Mouse (Mus musculus) heart, embryonic 14.5 days (tissue): ENCODE results near the gene Slc46a1. TPM values are rescaled to one million over a fixed set of nuclear protein-coding genes. Genes with fewer than 3 reads are reported as not detected.
A peak's percentile ranks its signal among the peaks of the same experiment; 100 is the strongest.

Experiments
- ATAC-seq: fragments of 200-750 bp; cut with Nextera tagmentation; 2 replicates; pipeline ENCODE4 v1.8.0; 2017; ENCODE audit warnings: low read depth, moderate TSS enrichment; ENCODE audit not compliant: insufficient number of reproducible peaks, insufficient read depth, low FRiP score
- H3K27ac ChIP-seq, 2 experiments: fragments of 200-500 bp in 1 of 2; fragments of 300-500 bp in 1 of 2; sonication (generic) in 1 of 2; replicated peaks in 1 of 2; 2 replicates each; pipeline ENCODE4 v1.5.1; 2012 to 2014; ENCODE audit warnings: low read depth in 2 of 2, low read length in 2 of 2, control low read depth in 1 of 2, mild to moderate bottlenecking in 1 of 2, mixed read lengths in 1 of 2; ENCODE audit not compliant: control insufficient read depth in 1 of 2, insufficient read depth in 1 of 2
- H3K27me3 ChIP-seq: fragments of 300-500 bp; sonication (generic); 2 replicates; pipeline ENCODE4 v1.6.1; 2014; ENCODE audit warnings: mild to moderate bottlenecking, low read length, control low read depth; ENCODE audit not compliant: control insufficient read depth, insufficient read depth
- H3K36me3 ChIP-seq: fragments of 300-500 bp; sonication (generic); 2 replicates; pipeline ENCODE4 v1.6.1; 2014; ENCODE audit warnings: mild to moderate bottlenecking, control low read depth, low read length, mixed read lengths; ENCODE audit not compliant: control insufficient read depth, insufficient read depth
- H3K4me1 ChIP-seq, 2 experiments: fragments of 200-500 bp in 1 of 2; fragments of 300-500 bp in 1 of 2; sonication (generic) in 1 of 2; 2 replicates each; pipeline ENCODE4 v1.6.1; 2012 to 2014; ENCODE audit warnings: low read length in 2 of 2, control low read depth in 1 of 2, mixed read lengths in 1 of 2; ENCODE audit not compliant: control insufficient read depth in 2 of 2, insufficient read depth in 2 of 2
- H3K4me2 ChIP-seq: fragments of 300-500 bp; sonication (generic); 2 replicates; pipeline ENCODE4 v1.6.1; 2014; ENCODE audit warnings: mild to moderate bottlenecking, low read length
- H3K4me3 ChIP-seq, 2 experiments: fragments of 200-500 bp in 1 of 2; fragments of 300-500 bp in 1 of 2; sonication (generic) in 1 of 2; 2 replicates each; pipeline ENCODE4 v1.5.1; 2012 to 2014; ENCODE audit warnings: low read length in 2 of 2, mild to moderate bottlenecking in 2 of 2, control low read depth in 1 of 2, low read depth in 1 of 2, moderate library complexity in 1 of 2; ENCODE audit not compliant: control insufficient read depth in 1 of 2, insufficient read depth in 1 of 2
- H3K9ac ChIP-seq: fragments of 300-500 bp; sonication (generic); 2 replicates; pipeline ENCODE4 v1.6.1; 2014; ENCODE audit warnings: mild to moderate bottlenecking, low read length
- H3K9me3 ChIP-seq: fragments of 300-500 bp; sonication (generic); 2 replicates; pipeline ENCODE4 v1.6.1; 2016; ENCODE audit warnings: low read length, control low read depth; ENCODE audit not compliant: control insufficient read depth
- WGBS: fragments of 180-500 bp; shearing (Covaris S2); extraction: QIAGEN DNeasy Blood & Tissue Kit; methylation state at CpG from one replicate; pipeline ENCODE4 v1.1.7; 2014; 5-methylcytosine and 5-hydroxymethylcytosine counted together
- polyA plus RNA-seq: library from polyadenylated mRNA; unstranded; fragments of >200 nt; fragmentation: Nextera tagmentation; extraction: Ambion mirVana; gene quantifications from 2 replicates; pipeline ENCODE4 v1.2.1, GENCODE M21; 2014

Gene Slc46a1
- polyA plus RNA-seq, 1 experiment from 2014 or later = 8.1 TPM

- Histone ChIP-seq H3K4me3 (peak overlapping the region; percentile 42 to 46), H3K9ac (no peak overlapping the region), H3K36me3 (no peaks in the 10 kb centered on the region), H3K9me3 (no peaks in the 10 kb centered on the region), H3K27ac (no peak overlapping the region), H3K4me1 (peaks cover 3 to 5% of the 10 kb centered on the region in 2 experiments; a peak in 2 of 4 replicates), H3K27me3 (peaks cover 80% of the 10 kb centered on the region), H3K4me2 (peak overlapping the region; percentile 87)
- 1% methylated on average over 44 of the region's 44 CpGs for WGBS
- ATAC-seq = peak; percentile 18; the same call in 1 of the 2 replicates
Measured at GRCm38 (mm10) chr11:78497071-78497541, 31.6 kb downstream of the Slc46a1 start.

- 5% methylated on average over 36 of the region's 36 CpGs for WGBS
- peak within 1 kb of the TSS; percentile 42 to 46 for H3K4me3 ChIP-seq
- peak within 1 kb of the TSS; percentile 87 for H3K4me2 ChIP-seq
- peaks cover 73% of the 10 kb centered on the region for H3K27me3 ChIP-seq
- no peak within 1 kb of the TSS for H3K9ac ChIP-seq
- H3K36me3 ChIP-seq = no peaks in the 10 kb centered on the region
- H3K27ac ChIP-seq = no peak within 1 kb of the TSS
- H3K9me3 ChIP-seq = no peaks in the 10 kb centered on the region
- H3K4me1 ChIP-seq = peaks cover 3 to 5% of the 10 kb centered on the region in 2 experiments; a peak in 2 of 4 replicates
- ATAC-seq = peak; percentile 81
Measured at GRCm38 (mm10) chr11:78497544-78498522, 32.3 kb downstream of the Slc46a1 start, which contains the start of gene Sarm1. TSS of gene Sarm1 (minus strand) at chr11:78497754.

- Histone ChIP-seq H3K27ac (no peak within 1 kb of the TSS), H3K9me3 (no peaks in the 10 kb centered on the region), H3K27me3 (peaks cover 70% of the 10 kb centered on the region), H3K36me3 (no peaks in the 10 kb centered on the region), H3K4me2 (peak within 1 kb of the TSS; percentile 87), H3K9ac (no peak within 1 kb of the TSS), H3K4me1 (peaks cover 3 to 5% of the 10 kb centered on the region in 2 experiments; a peak in 2 of 4 replicates), H3K4me3 (peak within 1 kb of the TSS; percentile 42 to 46)
- ATAC-seq = no peak
- WGBS = 51% methylated on average over 7 of the region's 7 CpGs
Measured at GRCm38 (mm10) chr11:78499004-78499403, 33.5 kb downstream of the Slc46a1 start, which contains the start of gene Vtn. TSS of gene Vtn (plus strand) at chr11:78499091.

GRCm38 (mm10) chr11:78499543-78499942, 34.0 kb downstream of the Slc46a1 start:
- Histone ChIP-seq H3K27ac (no peak overlapping the region), H3K4me2 (no peak overlapping the region), H3K36me3 (no peaks in the 10 kb centered on the region), H3K4me3 (no peak overlapping the region), H3K27me3 (peaks cover 67% of the 10 kb centered on the region), H3K9me3 (no peaks in the 10 kb centered on the region), H3K4me1 (peaks cover 3 to 5% of the 10 kb centered on the region in 2 experiments; a peak in 2 of 4 replicates), H3K9ac (no peak overlapping the region)
- 52% methylated on average over 16 of the region's 16 CpGs for WGBS
- ATAC-seq = no peak

GRCm38 (mm10) chr11:78500623-78501202, 35.2 kb downstream of the Slc46a1 start:
- Histone ChIP-seq H3K36me3 (peaks cover 4% of the 10 kb centered on the region; the same call in 1 of the 2 replicates), H3K4me1 (peaks cover 3 to 5% of the 10 kb centered on the region in 2 experiments; a peak in 2 of 4 replicates), H3K27ac (no peak overlapping the region), H3K9me3 (no peaks in the 10 kb centered on the region), H3K4me3 (no peak overlapping the region), H3K4me2 (no peak overlapping the region), H3K9ac (no peak overlapping the region), H3K27me3 (peaks cover 55% of the 10 kb centered on the region)
- WGBS = 74% methylated on average over 9 of the region's 9 CpGs
- no peak for ATAC-seq

- H3K36me3 ChIP-seq = peaks cover 12% of the 10 kb centered on the region; the same call in 1 of the 2 replicates
- WGBS = 75% methylated on average over 20 of the region's 20 CpGs
- peaks cover 3 to 5% of the 10 kb centered on the region in 2 experiments; a peak in 2 of 4 replicates for H3K4me1 ChIP-seq
- no peak overlapping the region for H3K4me2 ChIP-seq
- no peak for ATAC-seq
- H3K9ac ChIP-seq = no peak overlapping the region
- H3K4me3 ChIP-seq = no peak overlapping the region
- no peaks in the 10 kb centered on the region for H3K9me3 ChIP-seq
- peaks cover 47% of the 10 kb centered on the region for H3K27me3 ChIP-seq
- H3K27ac ChIP-seq = no peak overlapping the region
Measured at GRCm38 (mm10) chr11:78501529-78501928, 36.0 kb downstream of the Slc46a1 start.

GRCm38 (mm10) chr11:78502909-78503650, 37.6 kb downstream of the Slc46a1 start, which contains the start of gene Sebox:
TSS of gene Sebox (plus strand) at chr11:78503447.
- ATAC-seq = no peak
- 55% methylated on average over 7 of the region's 7 CpGs for WGBS
- no peak within 1 kb of the TSS for H3K27ac ChIP-seq
- no peaks in the 10 kb centered on the region for H3K9me3 ChIP-seq
- peaks cover 26% of the 10 kb centered on the region for H3K36me3 ChIP-seq
- H3K4me2 ChIP-seq = no peak within 1 kb of the TSS
- no peak within 1 kb of the TSS for H3K4me3 ChIP-seq
- peaks cover 32% of the 10 kb centered on the region for H3K27me3 ChIP-seq
- H3K4me1 ChIP-seq = no peaks in the 10 kb centered on the region; a peak in 1 of 4 replicates
- H3K9ac ChIP-seq = no peak within 1 kb of the TSS
